Mouse (Mus musculus) layer of hippocampus, adult 9-10 months (tissue): ENCODE results near the gene Slc16a3.

Source experiments
- DNase-seq: peaks from one replicate; pipeline ENCODE4 v3.0.0; 2022; ENCODE audit warnings: low spot score

Slc16a3 gene

GRCm38 (mm10) chr11:120948861-120949851, 876 bp downstream of the Slc16a3 start:
- no peak for DNase-seq

GRCm38 (mm10) chr11:120949863-120950262, 1.6 kb downstream of the Slc16a3 start:
- no peak for DNase-seq

- peak; percentile 42 for DNase-seq
Measured at GRCm38 (mm10) chr11:120950281-120951202, 2.3 kb downstream of the Slc16a3 start.

- DNase-seq, result no peak
Measured at GRCm38 (mm10) chr11:120951237-120951636, 3.0 kb downstream of the Slc16a3 start.

- DNase-seq, result no peak
Measured at GRCm38 (mm10) chr11:120951731-120952730, 3.8 kb downstream of the Slc16a3 start.

GRCm38 (mm10) chr11:120954936-120955335, 6.7 kb downstream of the Slc16a3 start:
- DNase-seq, result no peak

GRCm38 (mm10) chr11:120955701-120956100, 7.4 kb downstream of the Slc16a3 start:
- no peak for DNase-seq

- DNase-seq, result no peak
Measured at GRCm38 (mm10) chr11:120957052-120957451, 8.8 kb downstream of the Slc16a3 start.

GRCm38 (mm10) chr11:120957731-120958257, 9.5 kb downstream of the Slc16a3 start:
- no peak for DNase-seq

GRCm38 (mm10) chr11:120959066-120959465, 10.8 kb downstream of the Slc16a3 start:
- DNase-seq, result no peak

- DNase-seq, result no peak
Measured at GRCm38 (mm10) chr11:120959564-120959963, 11.3 kb downstream of the Slc16a3 start.

GRCm38 (mm10) chr11:120960248-120960647, 12.0 kb downstream of the Slc16a3 start:
- no peak for DNase-seq

GRCm38 (mm10) chr11:120961594-120961993, 13.3 kb downstream of the Slc16a3 start:
- no peak for DNase-seq

- DNase-seq, result no peak
Measured at GRCm38 (mm10) chr11:120962050-120962771, 13.9 kb downstream of the Slc16a3 start.

GRCm38 (mm10) chr11:120962909-120963308, 14.6 kb downstream of the Slc16a3 start:
- no peak for DNase-seq

GRCm38 (mm10) chr11:120964195-120965157, 16.2 kb downstream of the Slc16a3 start:
- DNase-seq, result no peak

- DNase-seq, result no peak
Measured at GRCm38 (mm10) chr11:120965587-120965986, 17.3 kb downstream of the Slc16a3 start.

GRCm38 (mm10) chr11:120969742-120970141, 21.5 kb downstream of the Slc16a3 start:
- no peak for DNase-seq

GRCm38 (mm10) chr11:120971237-120971636, 23.0 kb downstream of the Slc16a3 start:
- no peak for DNase-seq
